Mouse (Mus musculus) embryonic facial prominence, embryonic 14.5 days (tissue): ENCODE measurements at regions not wholly inside any gene's neighbourhood (a gene's known extent, or its start where the extent isn't known, plus 50 kb on each side); places are given as distances from the start of the nearest gene placed in this dataset.
A peak's percentile ranks its signal among the peaks of the same experiment; 100 is the strongest.

Source experiments
- ATAC-seq: fragments of 200-750 bp; cut with Nextera tagmentation; 2 replicates; pipeline ENCODE4 v1.8.0; 2017; ENCODE audit warnings: low read depth, moderate number of reproducible peaks, moderate TSS enrichment
- DNase-seq: peaks from one replicate; pipeline ENCODE4 v3.0.0-alpha.2; 2015; ENCODE audit warnings: low spot score
- H3K27ac ChIP-seq: fragments of 300-500 bp; sonication (generic); replicated peaks from 2 replicates; pipeline ENCODE4 v1.5.1; 2014; ENCODE audit warnings: low read depth, mild to moderate bottlenecking, low read length, moderate library complexity
- H3K27me3 ChIP-seq: fragments of 300-500 bp; sonication (generic); replicated peaks from 2 replicates; pipeline ENCODE4 v1.6.1; 2014; ENCODE audit warnings: low read length; ENCODE audit not compliant: control insufficient read depth, insufficient read depth
- H3K36me3 ChIP-seq: fragments of 300-500 bp; sonication (generic); 2 replicates; pipeline ENCODE4 v1.6.1; 2014; ENCODE audit warnings: low read length, mixed read lengths; ENCODE audit not compliant: control insufficient read depth, insufficient read depth
- H3K4me1 ChIP-seq: fragments of 300-500 bp; sonication (generic); 2 replicates; pipeline ENCODE4 v1.6.1; 2014; ENCODE audit warnings: antibody characterized with exemption, low read length; ENCODE audit not compliant: control insufficient read depth, insufficient read depth
- H3K4me2 ChIP-seq: fragments of 300-500 bp; sonication (generic); 2 replicates; pipeline ENCODE4 v1.6.1; 2014; ENCODE audit warnings: low read depth, mild to moderate bottlenecking, low read length, moderate library complexity, mixed read lengths
- H3K4me3 ChIP-seq: fragments of 300-500 bp; sonication (generic); 2 replicates; pipeline ENCODE4 v1.5.1; 2014; ENCODE audit warnings: low read depth, mild to moderate bottlenecking, low read length
- H3K9ac ChIP-seq: fragments of 300-500 bp; sonication (generic); 2 replicates; pipeline ENCODE4 v1.6.1; 2014; ENCODE audit warnings: low read depth, mild to moderate bottlenecking, low read length, moderate library complexity, mixed read lengths
- H3K9me3 ChIP-seq: fragments of 300-500 bp; sonication (generic); 2 replicates; pipeline ENCODE4 v1.6.1; 2016; ENCODE audit warnings: low read length; ENCODE audit not compliant: control insufficient read depth
- WGBS: fragments of 180-500 bp; shearing (Covaris S2); extraction: QIAGEN DNeasy Blood & Tissue Kit; methylation state at CpG from one replicate; pipeline ENCODE4 v1.1.7; 2014; 5-methylcytosine and 5-hydroxymethylcytosine counted together

GRCm38 (mm10) chr3:40164181-40164580, 366.9 kb upstream of the Intu start:
- peak; percentile 35 for DNase-seq
- no peak for ATAC-seq
- no peak overlapping the region for H3K27ac ChIP-seq
- H3K4me1 ChIP-seq, result 0 out of 2 replicates have a peak, but pooled peaks cover 6% of the 10 kb centered on the region
- no peak overlapping the region for H3K4me3 ChIP-seq
- no peak overlapping the region for H3K4me2 ChIP-seq
- no peak overlapping the region for H3K9ac ChIP-seq
- H3K27me3 ChIP-seq, result no peaks in the 10 kb centered on the region
- no peaks in the 10 kb centered on the region for H3K36me3 ChIP-seq
- WGBS, result 72% methylated on average over 1 of the region's 1 CpGs
- H3K9me3 ChIP-seq, result no peaks in the 10 kb centered on the region

GRCm38 (mm10) chr3:40167970-40168626, 363.0 kb upstream of the Intu start:
- Histone ChIP-seq H3K4me2 (peak overlapping the region; percentile 19; the same call in 1 of the 2 replicates), H3K27ac (peak overlapping the region; percentile 1), H3K9ac (no peak overlapping the region), H3K4me1 (0 out of 2 replicates have a peak, but pooled peaks cover 6% of the 10 kb centered on the region), H3K9me3 (no peaks in the 10 kb centered on the region), H3K4me3 (no peak overlapping the region), H3K27me3 (no peaks in the 10 kb centered on the region), H3K36me3 (no peaks in the 10 kb centered on the region)
- ATAC-seq (peak; percentile 55; the same call in 1 of the 2 replicates), DNase-seq (peak; percentile 70)
- 33% methylated on average over 12 of the region's 12 CpGs for WGBS

- Histone ChIP-seq H3K36me3 (no peaks in the 10 kb centered on the region), H3K4me1 (0 out of 2 replicates have a peak, but pooled peaks cover 6% of the 10 kb centered on the region), H3K27me3 (no peaks in the 10 kb centered on the region), H3K4me2 (no peak overlapping the region), H3K4me3 (no peak overlapping the region), H3K27ac (no peak overlapping the region), H3K9ac (no peak overlapping the region), H3K9me3 (no peaks in the 10 kb centered on the region)
- no peak for ATAC-seq
- 95% methylated on average over 2 of the region's 2 CpGs for WGBS
- DNase-seq, result no peak
These were observed 361.5 kb upstream of the Intu start for GRCm38 (mm10) chr3:40169590-40169989.

GRCm38 (mm10) chr3:40179726-40180317, 351.3 kb upstream of the Intu start:
- Histone ChIP-seq H3K4me1 (no peaks in the 10 kb centered on the region), H3K27ac (0 out of 2 replicates have a peak overlapping the region, but pooled peaks have one; percentile 3)
- WGBS, result 41% methylated on average over 3 of the region's 3 CpGs

DNA sequence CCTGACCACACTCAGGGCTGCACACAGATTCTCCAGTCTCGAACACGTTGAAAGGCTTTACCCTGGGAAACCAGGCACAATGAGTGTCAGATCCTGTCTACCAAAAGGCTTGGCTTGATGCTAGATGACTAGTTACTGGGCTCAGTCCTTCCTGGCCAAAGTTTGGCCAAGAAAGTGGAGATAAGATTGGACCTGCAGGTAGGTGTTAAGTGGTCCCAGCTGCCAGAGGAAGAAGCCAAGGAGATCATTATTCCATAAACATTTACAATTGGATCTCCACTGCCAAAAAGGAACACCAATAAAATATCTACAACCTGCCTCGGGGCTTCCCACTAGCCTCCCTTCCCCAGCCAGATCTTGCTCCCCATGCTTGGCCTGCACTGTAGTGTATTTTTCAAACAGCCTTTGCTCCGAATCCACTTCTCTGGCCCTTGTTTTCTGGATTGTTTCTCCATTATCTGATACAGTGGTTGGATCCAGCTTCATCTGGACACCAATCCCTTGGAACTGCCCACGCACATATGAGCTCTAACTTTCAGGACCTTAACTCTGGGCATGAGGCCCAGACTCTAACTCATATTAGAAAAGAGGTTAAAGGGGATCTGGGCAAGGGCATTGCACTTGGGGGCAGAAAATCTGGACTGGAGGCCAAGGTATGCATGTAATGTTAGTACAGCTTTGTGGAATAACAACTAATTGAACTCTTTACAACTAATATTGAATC, 345.3 kb upstream of the Intu start:
- Histone ChIP-seq H3K27ac (no peak overlapping the region), H3K4me1 (no peaks in the 10 kb centered on the region), H3K9ac (no peak overlapping the region), H3K4me3 (no peak overlapping the region), H3K36me3 (no peaks in the 10 kb centered on the region), H3K4me2 (no peak overlapping the region), H3K9me3 (no peaks in the 10 kb centered on the region), H3K27me3 (no peaks in the 10 kb centered on the region)
- WGBS, result 80% methylated on average over 5 of the region's 5 CpGs
- no peak for ATAC-seq
- DNase-seq, result peak; percentile 35

More at GRCm38 (mm10) chr3:40179726-40180317, 351.3 kb upstream of the Intu start:
- DNase-seq (peak; percentile 84), ATAC-seq (no peak)
- Histone ChIP-seq H3K9me3 (no peaks in the 10 kb centered on the region), H3K4me2 (no peak overlapping the region), H3K9ac (no peak overlapping the region), H3K27me3 (no peaks in the 10 kb centered on the region), H3K4me3 (no peak overlapping the region), H3K36me3 (no peaks in the 10 kb centered on the region)

- H3K4me3 ChIP-seq, result no peak overlapping the region
- no peaks in the 10 kb centered on the region for H3K4me1 ChIP-seq
- H3K4me2 ChIP-seq, result no peak overlapping the region
- 66% methylated on average over 6 of the region's 6 CpGs for WGBS
- no peak overlapping the region for H3K27ac ChIP-seq
- no peak overlapping the region for H3K9ac ChIP-seq
- no peak for ATAC-seq
- no peaks in the 10 kb centered on the region for H3K9me3 ChIP-seq
- no peaks in the 10 kb centered on the region for H3K27me3 ChIP-seq
- DNase-seq, result no peak
- no peaks in the 10 kb centered on the region for H3K36me3 ChIP-seq
These were observed 341.6 kb upstream of the Intu start for GRCm38 (mm10) chr3:40189529-40189928.

GRCm38 (mm10) chr3:40190024-40190423, 341.1 kb upstream of the Intu start:
- 53% methylated on average over 4 of the region's 4 CpGs for WGBS
- no peak for ATAC-seq

DNA sequence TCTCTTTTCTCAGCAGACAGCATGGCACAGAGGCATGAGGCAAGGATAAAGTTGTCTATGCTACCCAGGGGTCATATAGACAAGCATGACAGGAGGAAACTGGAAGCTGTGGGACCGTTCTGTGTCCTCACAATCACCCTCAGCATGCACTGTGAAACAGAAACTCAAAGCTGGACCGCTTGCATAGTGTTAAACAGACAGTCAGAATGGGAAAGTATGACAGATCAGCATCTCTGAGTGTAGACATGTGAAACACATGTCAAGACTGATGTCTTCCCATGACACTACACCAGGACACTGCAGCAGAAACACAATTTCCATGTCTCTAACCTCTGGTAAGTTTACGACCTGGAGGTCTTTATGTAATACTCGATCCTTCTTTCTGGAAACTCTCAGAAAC, 330.9 kb upstream of the Intu start:
- no peaks in the 10 kb centered on the region for H3K27me3 ChIP-seq
- H3K4me2 ChIP-seq, result no peak overlapping the region
- no peaks in the 10 kb centered on the region for H3K9me3 ChIP-seq
- ATAC-seq (no peak), DNase-seq (no peak)
- no peak overlapping the region for H3K4me3 ChIP-seq
- WGBS, result 77% methylated on average over 4 of the region's 4 CpGs
- H3K9ac ChIP-seq, result no peak overlapping the region
- no peaks in the 10 kb centered on the region for H3K4me1 ChIP-seq
- H3K36me3 ChIP-seq, result no peaks in the 10 kb centered on the region
- H3K27ac ChIP-seq, result no peak overlapping the region

More at GRCm38 (mm10) chr3:40190024-40190423, 341.1 kb upstream of the Intu start:
- H3K9ac ChIP-seq, result no peak overlapping the region
- H3K27me3 ChIP-seq, result no peaks in the 10 kb centered on the region
- no peak overlapping the region for H3K4me3 ChIP-seq
- no peaks in the 10 kb centered on the region for H3K9me3 ChIP-seq
- no peak overlapping the region for H3K27ac ChIP-seq
- no peaks in the 10 kb centered on the region for H3K36me3 ChIP-seq
- H3K4me1 ChIP-seq, result no peaks in the 10 kb centered on the region
- no peak overlapping the region for H3K4me2 ChIP-seq
- no peak for DNase-seq
